Mouse (Mus musculus) intestine, postnatal 0 days (tissue): ENCODE data around the gene Atg2b. TPM values are rescaled to one million over a fixed set of nuclear protein-coding genes. Genes with fewer than 3 reads are reported as not detected.

Source experiments
- ATAC-seq: fragments of 200-750 bp; cut with Nextera tagmentation; 2 replicates; pipeline ENCODE4 v1.8.0; 2017; ENCODE audit warnings: mild to moderate bottlenecking, moderate TSS enrichment, moderate library complexity
- H3K27ac ChIP-seq: fragments of 300-500 bp; sonication (generic); 2 replicates; pipeline ENCODE4 v1.5.1; 2014; ENCODE audit warnings: mild to moderate bottlenecking, low read depth, low read length, moderate library complexity
- H3K27me3 ChIP-seq: fragments of 300-500 bp; sonication (generic); replicated peaks from 2 replicates; pipeline ENCODE4 v1.6.1; 2014; ENCODE audit warnings: low read length, mixed read lengths; ENCODE audit not compliant: control insufficient read depth, insufficient read depth
- H3K36me3 ChIP-seq: fragments of 300-500 bp; sonication (generic); 2 replicates; pipeline ENCODE4 v1.6.1; 2014; ENCODE audit warnings: mild to moderate bottlenecking, moderate library complexity; ENCODE audit not compliant: control insufficient read depth, insufficient read depth
- H3K4me1 ChIP-seq: fragments of 300-500 bp; sonication (generic); replicated peaks from 2 replicates; pipeline ENCODE4 v1.6.1; 2014; ENCODE audit warnings: antibody characterized with exemption, low read length, mixed read lengths; ENCODE audit not compliant: control insufficient read depth, insufficient read depth
- H3K4me2 ChIP-seq: fragments of 300-500 bp; sonication (generic); replicated peaks from 2 replicates; pipeline ENCODE4 v1.6.1; 2014; ENCODE audit warnings: low read depth, mild to moderate bottlenecking, moderate library complexity
- H3K4me3 ChIP-seq: fragments of 300-500 bp; sonication (generic); 2 replicates; pipeline ENCODE4 v1.5.1; 2014; ENCODE audit warnings: low read depth, low read length
- H3K9ac ChIP-seq: fragments of 300-500 bp; sonication (generic); 2 replicates; pipeline ENCODE4 v1.6.1; 2014; ENCODE audit warnings: mild to moderate bottlenecking, low read depth, low read length
- H3K9me3 ChIP-seq: fragments of 300-500 bp; sonication (generic); 2 replicates; pipeline ENCODE4 v1.6.1; 2016; ENCODE audit warnings: mixed run types; ENCODE audit not compliant: control insufficient read depth
- CTCF ChIP-seq: sonication (generic); IDR thresholded peaks from 2 replicates; pipeline ENCODE4 v1.5.1; 2016; ENCODE audit warnings: low read depth, mild to moderate bottlenecking, control low read depth, antibody characterized with exemption, moderate library complexity
- WGBS: fragments of 180-500 bp; shearing (Covaris S2); extraction: QIAGEN DNeasy Blood & Tissue Kit; methylation state at CpG from one replicate; pipeline ENCODE4 v1.1.7; 2014; 5-methylcytosine and 5-hydroxymethylcytosine counted together
- polyA plus RNA-seq: library from polyadenylated mRNA; unstranded; fragments of >200 nt; fragmentation: Nextera tagmentation; extraction: Ambion mirVana; gene quantifications from 2 replicates; pipeline ENCODE4 v1.2.1, GENCODE M21; 2015

Gene Atg2b
- polyA plus RNA-seq, 1 experiment from 2014 or later = 10.8 TPM

DNA sequence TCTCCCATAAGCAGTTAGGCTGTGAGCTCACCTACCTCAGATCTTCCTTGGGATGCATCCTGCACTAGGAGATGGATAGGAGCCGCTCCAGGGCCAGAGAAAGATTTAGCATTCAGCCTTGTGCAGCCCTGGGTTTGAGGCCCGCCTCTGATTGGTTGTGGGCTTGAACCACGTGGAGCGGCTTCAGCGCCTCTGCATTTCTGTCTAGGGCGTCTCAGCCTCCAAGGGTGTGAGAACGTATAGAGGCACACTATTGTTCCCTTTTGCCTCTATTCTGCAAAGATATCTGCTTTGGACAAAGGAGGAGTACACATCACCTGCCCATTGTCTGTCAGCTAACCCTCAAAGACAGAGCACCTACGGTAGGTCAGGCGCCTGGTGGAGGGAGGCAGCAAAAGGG, 102.5 kb downstream of the Atg2b start:
- Histone ChIP-seq H3K27me3 (no peaks in the 10 kb centered on the region), H3K4me1 (peaks cover 7% of the 10 kb centered on the region; the same call in 1 of the 2 replicates), H3K4me2 (no peak overlapping the region), H3K9ac (no peak overlapping the region), H3K9me3 (no peaks in the 10 kb centered on the region), H3K4me3 (no peak overlapping the region), H3K36me3 (no peaks in the 10 kb centered on the region), H3K27ac (no peak overlapping the region)
- no peak for ATAC-seq
- no peak for TF ChIP-seq CTCF
- 65% methylated on average over 9 of the region's 9 CpGs for WGBS

DNA sequence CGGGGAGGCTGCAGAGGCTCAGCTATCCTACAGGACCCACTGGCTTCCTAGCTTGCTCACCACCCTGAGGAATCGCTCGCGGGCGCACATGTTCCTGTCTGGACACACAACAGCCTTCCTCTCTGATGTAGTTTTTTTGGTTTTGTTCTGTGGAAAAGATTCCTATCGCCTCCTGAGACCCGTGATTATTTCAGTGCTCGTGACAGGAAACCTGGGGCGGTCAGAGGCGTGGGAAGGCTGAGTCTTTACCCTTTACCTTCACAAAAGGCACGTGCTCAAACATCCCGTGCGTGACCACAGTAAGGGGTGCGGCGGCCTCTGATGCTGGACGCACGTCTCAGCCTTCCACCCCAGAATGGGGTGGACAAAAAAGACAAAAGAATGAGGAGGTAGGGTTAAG, 104.5 kb downstream of the Atg2b start:
- ATAC-seq = no peak
- Histone ChIP-seq H3K4me2 (no peak overlapping the region), H3K27ac (no peak overlapping the region), H3K27me3 (no peaks in the 10 kb centered on the region), H3K36me3 (no peaks in the 10 kb centered on the region), H3K9ac (no peak overlapping the region), H3K9me3 (no peaks in the 10 kb centered on the region), H3K4me1 (peaks cover 7% of the 10 kb centered on the region; the same call in 1 of the 2 replicates), H3K4me3 (no peak overlapping the region)
- WGBS = 73% methylated on average over 17 of the region's 17 CpGs
- TF ChIP-seq CTCF = no peak

DNA sequence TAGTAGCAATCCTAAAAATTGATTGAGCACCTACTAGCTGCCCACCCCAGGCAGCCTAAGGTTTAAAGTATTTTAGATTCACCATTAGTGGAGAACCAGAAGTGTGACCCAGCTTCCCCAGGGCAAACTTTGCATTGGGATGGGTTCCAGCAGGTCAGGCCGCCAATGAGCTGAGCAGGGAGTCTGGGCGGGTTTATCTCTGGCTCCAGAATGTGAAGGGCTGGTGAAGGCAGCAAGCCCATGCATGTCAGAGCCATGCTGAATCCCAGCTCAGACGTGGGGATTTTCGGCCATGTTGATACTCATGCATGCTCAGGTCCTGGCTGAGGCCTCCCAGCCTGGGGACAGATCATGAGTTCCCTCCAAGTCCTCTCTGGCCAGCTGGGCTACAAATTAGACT, 110.7 kb downstream of the Atg2b start:
- H3K36me3 ChIP-seq = no peaks in the 10 kb centered on the region
- H3K4me1 ChIP-seq = no peaks in the 10 kb centered on the region
- H3K4me2 ChIP-seq = no peak overlapping the region
- H3K4me3 ChIP-seq = no peak overlapping the region
- no peak overlapping the region for H3K27ac ChIP-seq
- 87% methylated on average over 4 of the region's 4 CpGs for WGBS
- TF ChIP-seq CTCF = no peak
- no peak overlapping the region for H3K9ac ChIP-seq
- no peaks in the 10 kb centered on the region for H3K27me3 ChIP-seq
- no peak for ATAC-seq
- H3K9me3 ChIP-seq = no peaks in the 10 kb centered on the region

DNA sequence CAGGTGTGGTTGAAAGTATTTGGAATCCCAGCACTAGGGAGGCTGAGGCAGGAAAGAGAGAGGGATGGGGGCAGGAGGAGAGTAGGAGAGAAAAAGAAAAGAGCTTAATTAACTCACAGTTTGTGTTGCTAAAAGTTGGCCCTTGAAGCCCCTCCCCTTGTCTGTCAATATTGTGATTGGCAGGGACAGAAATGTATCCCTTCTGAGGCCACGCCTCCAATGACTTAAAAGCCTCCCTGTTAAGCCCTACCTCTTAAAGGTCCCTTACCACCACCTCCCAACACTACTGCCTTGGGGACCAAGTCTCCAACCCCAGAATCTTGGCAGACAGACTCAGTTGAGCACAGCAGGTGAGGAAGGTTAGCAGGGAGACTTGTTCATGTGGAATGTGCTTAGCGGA, 112.4 kb downstream of the Atg2b start:
- H3K4me1 ChIP-seq = no peaks in the 10 kb centered on the region
- WGBS = 69% methylated on average over 2 of the region's 2 CpGs
- ATAC-seq = no peak
- TF ChIP-seq CTCF = no peak
- no peaks in the 10 kb centered on the region for H3K36me3 ChIP-seq
- H3K4me3 ChIP-seq = no peak overlapping the region
- no peak overlapping the region for H3K4me2 ChIP-seq
- no peaks in the 10 kb centered on the region for H3K27me3 ChIP-seq
- no peaks in the 10 kb centered on the region for H3K9me3 ChIP-seq
- no peak overlapping the region for H3K27ac ChIP-seq
- H3K9ac ChIP-seq = no peak overlapping the region

DNA sequence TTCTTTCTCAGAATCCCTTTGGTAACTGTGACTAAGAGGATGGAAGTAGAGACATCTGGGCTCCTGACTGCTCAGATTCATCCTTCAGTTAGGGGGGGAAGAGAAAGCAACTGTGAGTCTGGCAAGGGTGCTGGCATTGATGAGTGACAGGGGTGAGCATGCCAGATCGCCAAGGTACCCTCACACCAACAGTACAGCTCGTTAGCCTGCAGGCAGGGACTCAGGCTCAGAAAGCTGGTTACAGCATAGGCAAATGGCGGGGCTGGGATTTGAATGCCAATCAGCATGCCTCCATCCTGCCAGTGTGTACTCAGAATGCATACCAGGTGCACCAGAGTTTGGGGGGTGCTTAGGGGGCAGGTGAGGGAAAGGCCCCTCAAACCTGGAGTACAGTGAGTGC, 113.1 kb downstream of the Atg2b start:
- Histone ChIP-seq H3K36me3 (no peaks in the 10 kb centered on the region), H3K4me3 (no peak overlapping the region), H3K27ac (no peak overlapping the region), H3K4me1 (no peaks in the 10 kb centered on the region), H3K9me3 (no peaks in the 10 kb centered on the region; the same call in 1 of the 2 replicates), H3K4me2 (no peak overlapping the region), H3K9ac (no peak overlapping the region), H3K27me3 (no peaks in the 10 kb centered on the region)
- 82% methylated on average over 3 of the region's 3 CpGs for WGBS
- ATAC-seq = no peak
- no peak for TF ChIP-seq CTCF

Other genes with a start within 250 kb of the Atg2b start
- gene D430019H16Rik, start 231.4 kb downstream of the Atg2b start, polyA plus RNA-seq = 0.51 and 0.56 TPM in 2 replicates
- 3.8 and 4.4 TPM in 2 replicates for gene Bdkrb2, start 122.0 kb downstream of the Atg2b start, polyA plus RNA-seq
- gene Bdkrb1, start 82.1 kb downstream of the Atg2b start, polyA plus RNA-seq = 0.40 and 0.58 TPM in 2 replicates
- gene Gskip, start 382 bp downstream of the Atg2b start, polyA plus RNA-seq = 35.0 and 35.6 TPM in 2 replicates
- 0.18 and 0.24 TPM in 2 replicates for gene Ak7, start 20.8 kb upstream of the Atg2b start, polyA plus RNA-seq
- 101 and 110 TPM in 2 replicates for gene Papola, start 99.5 kb upstream of the Atg2b start, polyA plus RNA-seq